Mouse (Mus musculus): Measurements from ENCODE around the gene Sntb2. TPM values are rescaled to one million over a fixed set of nuclear protein-coding genes. Genes with fewer than 3 reads are reported as not detected.

The Sntb2 gene
- polyA plus RNA-seq, 2 experiments: 13.9 to 20.7 TPM

GRCm38 (mm10) chr8:106908291-106908690, 27.3 kb upstream of the Sntb2 start:
- H3K4me3 ChIP-seq (replicated peaks; ENCODE audit: low read length): no peak overlapping the region
- ATAC-seq (ENCODE audit: low FRiP score, low read depth) (no peak), DNase-seq (ENCODE audit: low spot score) (no peak)
- H3K36me3 ChIP-seq (ENCODE audit: control insufficient read depth, insufficient read depth, low read length): peaks cover 74% of the 10 kb centered on the region
- H3K9me3 ChIP-seq (ENCODE audit: control insufficient read depth, low read length): no peaks in the 10 kb centered on the region
- H3K4me2 ChIP-seq (replicated peaks; ENCODE audit: low read depth, low read length, severe bottlenecking): no peak overlapping the region
- WGBS: 90% methylated on average over 7 of the region's 7 CpGs
- no peaks in the 10 kb centered on the region for H3K4me1 ChIP-seq (ENCODE audit: control insufficient read depth, insufficient read depth, low read length)
- H3K27ac ChIP-seq (replicated peaks; ENCODE audit: low read depth, low read length): no peak overlapping the region
- H3K27me3 ChIP-seq (ENCODE audit: control insufficient read depth, insufficient read depth, low read length): no peaks in the 10 kb centered on the region
- no peak for TF ChIP-seq POLR2A (IDR thresholded peaks at IDR 0.05; ENCODE audit: borderline replicate concordance, extremely low read depth, insufficient read depth, insufficient read length)
- H3K9ac ChIP-seq (ENCODE audit: low read depth, low read length, severe bottlenecking): no peak overlapping the region

DNA sequence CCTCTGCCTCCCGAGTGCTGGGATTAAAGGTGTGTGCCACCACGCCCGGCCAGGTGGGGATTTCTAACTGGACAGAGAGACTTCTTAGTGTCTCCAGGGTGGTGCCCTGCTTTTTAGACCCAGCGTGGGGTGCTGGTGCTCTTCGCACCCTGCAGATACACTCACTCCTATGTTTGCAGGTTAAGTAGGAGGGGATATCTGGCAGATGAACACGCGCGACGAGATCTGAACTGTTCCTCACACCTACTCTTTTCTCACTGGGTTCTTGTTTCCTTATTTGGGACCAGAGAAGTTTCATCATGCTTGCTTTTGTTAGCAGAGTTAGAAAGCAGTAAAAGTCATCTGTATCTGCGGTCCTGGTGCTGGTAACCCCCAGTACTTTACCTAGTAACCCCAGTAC, 21.9 kb upstream of the Sntb2 start:
- Histone ChIP-seq H3K4me1 (ENCODE audit: control insufficient read depth, insufficient read depth, low read length) (no peaks in the 10 kb centered on the region), H3K27ac (replicated peaks; ENCODE audit: low read depth, low read length) (no peak overlapping the region), H3K9me3 (ENCODE audit: control insufficient read depth, low read length) (no peaks in the 10 kb centered on the region), H3K4me3 (replicated peaks; ENCODE audit: low read length) (no peak overlapping the region), H3K9ac (ENCODE audit: low read depth, low read length, severe bottlenecking) (no peak overlapping the region), H3K36me3 (ENCODE audit: control insufficient read depth, insufficient read depth, low read length) (peaks cover 80% of the 10 kb centered on the region), H3K27me3 (ENCODE audit: control insufficient read depth, insufficient read depth, low read length) (no peaks in the 10 kb centered on the region), H3K4me2 (replicated peaks; ENCODE audit: low read depth, low read length, severe bottlenecking) (no peak overlapping the region)
- no peak for TF ChIP-seq POLR2A (IDR thresholded peaks at IDR 0.05; ENCODE audit: borderline replicate concordance, extremely low read depth, insufficient read depth, insufficient read length)
- ATAC-seq (ENCODE audit: low FRiP score, low read depth) (no peak), DNase-seq (ENCODE audit: low spot score) (no peak)
- 98% methylated on average over 10 of the region's 10 CpGs for WGBS

DNA sequence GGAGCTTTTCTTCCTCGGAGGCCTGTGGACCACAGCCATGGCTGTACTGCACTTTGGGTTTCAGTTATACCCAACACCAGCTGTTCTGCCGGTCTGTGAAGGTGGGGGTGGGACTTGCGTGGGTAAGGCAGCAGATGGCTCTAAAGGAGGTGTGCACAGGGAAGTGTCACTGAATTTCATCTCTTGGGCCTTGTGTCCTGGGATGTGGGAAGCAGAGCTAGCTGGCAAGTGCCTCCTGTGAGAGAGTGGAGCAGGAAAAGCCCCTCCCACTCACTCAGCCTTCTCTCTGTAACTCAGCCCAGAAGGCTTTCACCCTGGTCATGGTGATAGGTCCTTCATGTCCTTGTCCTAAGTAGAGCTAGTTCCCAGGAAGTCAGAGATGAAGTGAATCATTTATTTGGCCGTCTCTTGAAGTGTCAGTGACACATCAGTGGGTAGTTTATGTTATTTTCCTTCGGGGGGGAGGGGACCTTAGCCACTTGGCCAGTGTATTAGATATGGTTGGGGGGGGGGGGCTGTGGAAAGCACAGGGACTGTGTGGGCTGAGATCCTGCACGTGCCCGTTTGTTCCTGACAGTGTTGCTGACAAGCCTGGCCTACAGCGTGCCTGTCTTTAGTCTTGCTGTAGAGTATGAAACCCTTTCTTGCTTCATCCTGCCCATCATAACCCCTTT, 15.7 kb upstream of the Sntb2 start:
- H3K27ac ChIP-seq (replicated peaks; ENCODE audit: low read depth, low read length): no peak overlapping the region
- no peaks in the 10 kb centered on the region for H3K4me1 ChIP-seq (ENCODE audit: control insufficient read depth, insufficient read depth, low read length)
- H3K27me3 ChIP-seq (ENCODE audit: control insufficient read depth, insufficient read depth, low read length): no peaks in the 10 kb centered on the region
- H3K36me3 ChIP-seq (ENCODE audit: control insufficient read depth, insufficient read depth, low read length): peaks cover 82% of the 10 kb centered on the region
- no peaks in the 10 kb centered on the region for H3K9me3 ChIP-seq (ENCODE audit: control insufficient read depth, low read length)
- ATAC-seq (ENCODE audit: low FRiP score, low read depth) (no peak), DNase-seq (ENCODE audit: low spot score) (no peak)
- H3K4me3 ChIP-seq (replicated peaks; ENCODE audit: low read length): no peak overlapping the region
- WGBS: 97% methylated on average over 8 of the region's 8 CpGs
- TF ChIP-seq POLR2A (IDR thresholded peaks at IDR 0.05; ENCODE audit: borderline replicate concordance, extremely low read depth, insufficient read depth, insufficient read length): no peak
- H3K4me2 ChIP-seq (replicated peaks; ENCODE audit: low read depth, low read length, severe bottlenecking): no peak overlapping the region
- H3K9ac ChIP-seq (ENCODE audit: low read depth, low read length, severe bottlenecking): no peak overlapping the region

GRCm38 (mm10) chr8:106920395-106920741, 15.2 kb upstream of the Sntb2 start:
- Histone ChIP-seq H3K9me3 (ENCODE audit: control insufficient read depth, low read length) (no peaks in the 10 kb centered on the region), H3K4me2 (replicated peaks; ENCODE audit: low read depth, low read length, severe bottlenecking) (no peak overlapping the region), H3K4me1 (ENCODE audit: control insufficient read depth, insufficient read depth, low read length) (no peaks in the 10 kb centered on the region), H3K9ac (ENCODE audit: low read depth, low read length, severe bottlenecking) (no peak overlapping the region), H3K4me3 (replicated peaks; ENCODE audit: low read length) (no peak overlapping the region), H3K27ac (replicated peaks; ENCODE audit: low read depth, low read length) (no peak overlapping the region), H3K36me3 (ENCODE audit: control insufficient read depth, insufficient read depth, low read length) (peaks cover 77% of the 10 kb centered on the region), H3K27me3 (ENCODE audit: control insufficient read depth, insufficient read depth, low read length) (no peaks in the 10 kb centered on the region)
- ATAC-seq (ENCODE audit: low FRiP score, low read depth): no peak
- no peak for TF ChIP-seq POLR2A (IDR thresholded peaks at IDR 0.05; ENCODE audit: borderline replicate concordance, extremely low read depth, insufficient read depth, insufficient read length)
- 96% methylated on average over 5 of the region's 5 CpGs for WGBS
- DNase-seq (ENCODE audit: low spot score): no peak

GRCm38 (mm10) chr8:106924057-106924456, 11.5 kb upstream of the Sntb2 start:
- H3K4me2 ChIP-seq (replicated peaks; ENCODE audit: low read depth, low read length, severe bottlenecking): no peak overlapping the region
- H3K9me3 ChIP-seq (ENCODE audit: control insufficient read depth, low read length): no peaks in the 10 kb centered on the region
- TF ChIP-seq POLR2A (IDR thresholded peaks at IDR 0.05; ENCODE audit: borderline replicate concordance, extremely low read depth, insufficient read depth, insufficient read length): no peak
- no peak overlapping the region for H3K9ac ChIP-seq (ENCODE audit: low read depth, low read length, severe bottlenecking)
- no peak for DNase-seq (ENCODE audit: low spot score)
- no peak overlapping the region for H3K4me3 ChIP-seq (replicated peaks; ENCODE audit: low read length)
- no peak for ATAC-seq (ENCODE audit: low FRiP score, low read depth)
- 83% methylated on average over 4 of the region's 4 CpGs for WGBS
- H3K27me3 ChIP-seq (ENCODE audit: control insufficient read depth, insufficient read depth, low read length): no peaks in the 10 kb centered on the region
- no peak overlapping the region for H3K27ac ChIP-seq (replicated peaks; ENCODE audit: low read depth, low read length)
- H3K36me3 ChIP-seq (ENCODE audit: control insufficient read depth, insufficient read depth, low read length): peaks cover 40% of the 10 kb centered on the region
- peaks cover under 1% of the 10 kb centered on the region; the same call in 1 of the 2 replicates for H3K4me1 ChIP-seq (ENCODE audit: control insufficient read depth, insufficient read depth, low read length)
